Mouse (Mus musculus) cerebellum, adult 9-10 months (tissue): ENCODE results near the gene Chrna1.
"Not testable (repeated sequence)": the region's sequence is repeated elsewhere in the genome, so short reads cannot be mapped to it uniquely, and the experiment has no call there.

Experiments used
- DNase-seq: peaks from one replicate; pipeline ENCODE4 v3.0.0; 2022

Gene Chrna1

GRCm38 (mm10) chr2:73590106-73590505, 10.0 kb upstream of the Chrna1 start:
- DNase-seq, result no peak

DNA sequence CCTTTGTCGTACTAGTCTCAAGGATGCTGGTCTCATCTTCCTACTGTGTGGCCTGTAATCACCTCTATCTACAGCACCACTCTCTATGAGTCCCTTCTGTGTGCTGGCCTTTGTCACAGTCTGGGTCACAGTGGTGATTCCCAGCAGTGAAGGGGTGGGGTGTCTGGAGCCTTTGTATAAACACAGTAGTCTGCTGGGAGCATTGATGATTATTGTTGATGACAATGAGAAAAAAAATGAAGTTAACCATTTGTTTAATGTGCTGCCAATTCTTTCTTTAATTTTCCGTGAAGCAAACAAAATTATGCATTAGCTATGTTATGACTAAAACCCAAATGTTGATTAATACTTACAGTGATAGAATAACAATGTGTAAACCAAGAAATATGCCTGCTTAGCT, 8.8 kb upstream of the Chrna1 start:
- no peak for DNase-seq

DNA sequence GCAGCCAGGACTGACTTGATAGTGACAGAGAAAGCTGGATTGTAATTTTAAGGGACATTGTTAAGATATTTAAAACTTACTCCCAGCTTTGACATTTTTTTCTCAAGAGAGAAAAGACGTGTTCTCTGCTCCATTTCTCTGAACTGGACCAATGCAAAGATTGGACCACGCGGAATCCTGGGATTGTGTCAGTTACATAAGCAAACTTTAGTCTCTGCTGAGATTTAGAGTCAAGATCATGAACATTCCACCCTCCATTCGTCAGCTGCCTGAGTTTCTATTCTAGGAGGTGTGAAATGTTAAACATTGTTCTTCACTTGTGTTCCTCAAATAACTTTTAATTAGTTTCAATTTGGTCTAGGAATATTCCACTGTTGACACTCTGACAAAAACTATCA, 7.0 kb upstream of the Chrna1 start:
- no peak for DNase-seq

DNA sequence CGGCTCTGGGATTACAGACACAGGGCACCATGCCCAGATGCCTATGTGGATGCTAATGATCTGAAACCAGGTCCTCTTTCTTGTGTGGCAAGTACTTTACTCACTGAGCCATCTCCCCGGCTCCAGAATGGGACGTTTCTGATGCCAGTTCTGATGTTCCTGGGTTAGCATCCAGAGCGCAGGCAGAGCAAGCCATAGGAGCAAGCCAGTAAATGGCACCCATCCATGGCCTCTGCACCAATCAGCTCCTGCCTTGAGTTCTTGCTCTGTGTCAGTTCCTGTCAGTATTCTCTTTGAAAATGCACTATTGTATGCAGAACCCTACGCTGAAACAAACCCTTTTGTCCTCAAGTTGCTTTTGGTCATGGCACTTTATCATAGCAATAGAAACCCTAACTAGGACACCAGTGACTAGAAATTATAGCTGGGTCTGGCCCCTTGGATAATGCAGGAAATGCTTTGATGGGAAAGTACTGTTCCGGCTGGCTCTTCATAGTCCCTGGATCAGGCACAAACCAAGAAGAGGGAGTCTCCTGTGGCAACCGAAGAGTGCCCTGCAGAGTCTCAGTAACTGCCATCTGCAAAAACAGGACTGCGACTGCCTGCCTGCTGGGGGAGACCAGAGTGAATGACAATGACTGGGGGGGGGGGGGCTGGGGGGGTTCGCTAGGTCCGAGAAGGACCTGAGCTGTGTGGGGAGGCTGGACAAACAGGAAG, 6.4 kb upstream of the Chrna1 start:
- DNase-seq, result peak; percentile 19

DNA sequence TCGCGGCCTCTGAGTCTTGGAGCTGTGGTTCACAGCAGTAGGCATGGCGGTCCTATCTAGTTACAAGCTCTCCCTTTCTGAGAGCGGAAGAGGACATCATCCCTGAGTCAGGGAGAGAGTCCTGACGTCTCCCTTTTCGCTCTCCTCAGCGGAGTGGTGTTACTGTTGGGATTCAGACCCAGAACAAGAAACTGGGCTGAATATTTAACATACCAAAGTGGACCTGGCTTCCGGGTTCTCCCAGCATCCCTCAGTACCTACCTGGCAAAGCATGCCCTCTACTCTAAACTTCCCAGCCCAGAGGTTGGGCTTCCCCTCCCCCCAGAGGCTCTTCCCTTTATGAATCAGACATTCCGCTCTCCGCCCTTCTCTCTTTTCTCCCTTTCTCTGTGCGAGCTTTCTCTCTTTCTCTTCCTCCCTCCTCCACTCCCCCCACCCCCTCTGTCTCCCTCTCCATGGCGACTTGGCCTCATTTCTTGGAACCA, 5.3 kb upstream of the Chrna1 start:
- DNase-seq, result peak; percentile 22

DNA sequence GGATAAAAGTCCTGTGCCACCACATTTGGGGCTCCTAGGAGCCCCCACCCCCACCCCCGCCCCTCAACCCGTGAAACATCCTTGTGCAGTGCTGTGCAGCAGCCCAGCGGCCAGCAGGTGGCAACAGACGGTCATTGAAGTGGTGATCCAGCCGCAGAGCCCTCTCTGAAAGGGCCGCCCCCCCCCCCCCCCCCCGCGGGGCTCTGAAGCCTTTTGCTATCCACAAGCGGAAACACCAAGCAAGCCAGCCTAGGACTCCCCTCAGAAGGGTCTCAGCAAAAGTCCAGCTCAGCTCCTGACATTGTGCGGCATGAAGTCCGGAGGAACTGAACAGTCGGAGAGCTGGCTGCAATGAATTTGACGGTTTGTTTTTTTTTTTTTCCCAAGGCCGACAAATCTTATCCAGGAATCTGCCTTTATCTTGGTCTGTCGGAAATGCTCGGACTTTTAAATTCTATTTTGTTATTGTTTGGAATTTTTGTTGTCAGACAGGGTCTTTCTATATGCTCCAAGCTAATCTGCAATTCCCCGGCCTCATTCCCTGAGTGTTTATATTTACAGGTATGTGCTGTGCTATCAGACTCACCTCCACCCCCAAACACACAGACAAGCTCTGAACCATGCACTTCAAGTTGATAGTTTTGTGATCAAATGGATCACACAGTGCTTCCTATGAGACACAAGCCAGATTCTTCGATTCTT, 4.7 kb upstream of the Chrna1 start:
- DNase-seq, result peak; percentile 49

GRCm38 (mm10) chr2:73580720-73581119, 582 bp upstream of the Chrna1 start:
- no peak for DNase-seq

DNA sequence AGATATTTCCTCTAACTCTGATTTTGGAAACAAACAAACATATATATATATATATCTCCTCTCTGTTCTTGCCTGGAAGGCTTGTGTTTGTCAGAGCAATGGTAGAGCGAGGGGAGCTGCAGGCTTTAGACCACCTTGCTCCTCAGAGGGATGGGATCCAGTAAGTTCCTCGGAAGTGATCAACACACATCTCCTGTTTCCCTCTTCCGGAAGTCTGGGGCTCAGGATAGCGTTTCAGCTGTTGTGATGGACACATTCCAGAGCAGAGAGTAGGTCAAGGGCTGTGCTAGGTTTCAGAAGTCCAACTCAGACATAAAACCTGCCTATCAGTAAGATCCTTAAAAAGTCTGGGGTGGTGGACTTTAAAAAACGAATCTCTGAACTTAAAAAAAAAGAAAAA, 970 bp downstream of the Chrna1 start:
- DNase-seq, result no peak

- DNase-seq, result no peak
These were observed 5.7 kb downstream of the Chrna1 start for GRCm38 (mm10) chr2:73574418-73574817.

- DNase-seq, result no peak
These were observed 6.6 kb downstream of the Chrna1 start for GRCm38 (mm10) chr2:73573556-73573955.

DNA sequence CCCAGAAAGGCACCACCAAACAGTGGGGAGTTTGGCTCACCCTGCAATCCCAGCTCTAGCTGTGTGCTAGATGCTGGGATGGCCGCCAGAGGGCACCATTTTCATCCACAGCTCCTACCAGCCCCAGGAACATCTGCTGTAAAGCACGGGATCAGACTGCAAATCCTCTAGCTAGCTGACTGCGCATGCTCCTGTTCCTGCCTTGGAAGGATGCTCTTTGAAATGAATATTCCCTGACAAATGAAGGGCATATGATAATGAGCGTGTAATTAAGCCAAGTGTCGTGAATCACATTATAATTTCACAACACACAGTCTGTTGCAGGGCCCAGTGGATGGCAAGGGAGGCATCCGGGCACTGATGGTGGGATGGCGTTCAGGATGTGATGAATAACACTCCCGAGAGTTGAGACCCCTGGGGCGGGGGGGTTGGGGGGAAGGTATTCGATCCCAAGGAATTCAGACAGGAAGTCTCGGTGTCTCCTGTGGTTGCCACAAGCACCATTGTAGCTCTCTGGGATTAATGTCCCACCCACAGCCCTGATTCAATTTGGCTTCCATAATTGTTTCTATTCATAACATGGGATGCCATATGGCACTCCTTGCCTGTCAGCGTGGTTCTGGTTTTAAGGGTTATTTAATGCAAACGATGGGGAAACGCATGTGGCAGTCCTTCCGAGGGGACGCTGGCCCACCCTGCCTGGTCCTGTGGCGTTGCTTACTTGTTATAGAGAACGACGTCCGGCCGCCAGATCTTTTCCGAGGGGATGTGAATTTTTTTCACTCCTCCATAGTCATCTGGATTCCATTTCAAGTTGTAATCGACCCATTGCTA, 7.4 kb downstream of the Chrna1 start:
- peak; percentile 73 for DNase-seq

DNA sequence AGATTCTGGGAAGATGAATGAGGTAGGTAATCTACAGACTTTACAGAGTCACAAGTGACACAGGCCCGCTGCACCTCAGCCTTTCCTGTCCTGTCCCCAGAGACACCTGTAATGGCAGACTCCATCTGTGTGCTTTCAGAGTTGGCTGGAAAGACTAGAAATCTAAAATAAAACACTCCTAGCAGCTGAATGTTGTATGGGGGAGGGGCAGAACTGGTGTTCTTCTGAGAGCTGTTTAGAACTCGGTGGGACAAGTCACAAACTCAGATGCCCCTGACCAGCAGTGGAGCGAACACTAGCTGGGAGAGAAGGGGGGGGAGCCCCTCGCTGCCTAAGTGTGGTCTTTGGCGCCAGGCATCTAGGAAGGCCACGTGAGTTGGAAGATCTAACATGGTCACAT, 8.2 kb downstream of the Chrna1 start:
- DNase-seq, result no peak

- no peak for DNase-seq
These were observed 8.8 kb downstream of the Chrna1 start for GRCm38 (mm10) chr2:73571304-73571703.

DNA sequence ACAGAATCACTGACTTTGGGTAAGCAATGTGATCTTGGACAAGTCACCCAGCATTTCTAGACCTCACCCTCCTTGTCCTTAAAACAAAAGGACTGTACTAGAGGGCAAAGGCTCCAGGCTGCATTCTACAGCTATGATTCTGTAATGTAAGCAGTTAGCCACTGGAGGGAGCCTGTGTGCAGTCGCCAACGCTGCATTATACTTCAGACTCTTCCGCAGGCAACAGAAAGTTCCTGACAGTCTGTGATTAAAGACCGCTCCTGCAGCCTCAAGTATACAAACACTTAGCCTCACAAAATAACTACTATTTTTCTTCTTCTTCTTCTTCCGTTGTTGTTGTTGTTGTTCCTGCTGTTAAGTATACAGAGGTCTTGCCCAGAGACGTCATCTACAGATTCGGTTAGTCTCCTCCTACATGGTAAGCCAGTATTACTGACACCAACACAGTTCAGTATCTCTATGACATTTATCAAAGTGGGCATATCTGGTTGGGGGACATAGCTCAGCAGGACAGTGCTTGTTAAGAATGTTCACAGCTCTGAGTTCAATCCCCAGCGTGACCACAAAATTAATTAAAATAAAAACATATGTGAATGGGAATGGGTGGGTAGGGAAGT, 13.0 kb downstream of the Chrna1 start:
- peak; percentile 43 for DNase-seq

DNA sequence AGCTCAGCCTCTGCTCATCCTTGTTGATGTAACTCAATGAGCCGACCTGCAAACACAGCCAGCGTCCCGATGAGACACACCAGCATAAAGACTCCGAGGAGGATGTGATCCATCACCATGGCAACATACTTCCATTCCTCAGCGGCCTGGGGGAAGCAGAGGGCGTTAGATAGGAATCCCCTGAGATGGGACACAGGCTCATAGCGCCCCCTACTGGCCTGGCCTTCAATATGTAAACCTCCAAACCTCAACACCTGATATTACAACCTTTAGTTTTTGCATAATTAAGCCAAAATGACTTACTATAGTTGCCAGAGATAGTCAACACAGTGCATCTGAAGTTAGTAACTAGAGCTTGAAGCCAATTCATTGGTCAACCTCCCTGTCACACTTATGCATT, 14.0 kb downstream of the Chrna1 start:
- DNase-seq, result no peak

DNA sequence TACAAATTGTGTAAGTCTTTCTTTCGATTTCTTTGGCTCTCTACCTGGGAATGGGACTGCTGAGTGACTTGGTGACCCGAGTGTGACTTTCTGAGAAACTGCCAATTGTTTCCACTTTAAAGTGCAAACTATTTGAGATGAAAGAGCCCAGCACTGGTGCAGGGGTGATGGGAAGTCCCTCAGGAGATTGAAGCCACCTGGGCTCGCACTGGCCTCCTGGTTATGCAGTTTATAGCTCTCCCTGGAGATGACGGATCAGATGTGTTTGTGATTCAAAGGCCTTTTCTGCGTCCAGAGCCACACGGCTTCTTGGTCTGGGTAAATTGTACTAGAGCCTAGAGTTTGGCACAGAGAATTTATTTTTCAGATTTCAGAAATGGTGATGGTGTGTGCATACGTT, 16.4 kb downstream of the Chrna1 start:
- no peak for DNase-seq

DNA sequence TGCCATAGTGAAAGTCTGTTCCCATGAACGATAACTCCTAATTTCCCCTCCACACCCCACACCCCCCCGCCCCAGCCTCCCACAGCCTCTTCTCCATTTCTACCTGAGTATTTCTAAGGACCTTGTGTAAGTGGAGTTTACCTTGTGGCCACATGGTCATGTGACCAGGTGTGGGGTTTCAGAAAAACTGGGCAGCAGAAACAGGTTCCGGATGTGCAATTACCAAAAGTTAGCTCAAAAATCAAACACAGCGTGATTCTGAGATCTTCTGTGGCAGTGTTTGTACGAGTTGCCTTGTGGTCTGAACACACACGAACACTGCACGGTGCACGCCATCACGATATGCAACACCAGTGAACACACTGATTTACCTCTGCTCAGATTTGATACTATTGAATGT, 17.5 kb downstream of the Chrna1 start:
- DNase-seq, result no peak

- DNase-seq, result no peak
These were observed 18.5 kb downstream of the Chrna1 start for GRCm38 (mm10) chr2:73561665-73562063.

DNA sequence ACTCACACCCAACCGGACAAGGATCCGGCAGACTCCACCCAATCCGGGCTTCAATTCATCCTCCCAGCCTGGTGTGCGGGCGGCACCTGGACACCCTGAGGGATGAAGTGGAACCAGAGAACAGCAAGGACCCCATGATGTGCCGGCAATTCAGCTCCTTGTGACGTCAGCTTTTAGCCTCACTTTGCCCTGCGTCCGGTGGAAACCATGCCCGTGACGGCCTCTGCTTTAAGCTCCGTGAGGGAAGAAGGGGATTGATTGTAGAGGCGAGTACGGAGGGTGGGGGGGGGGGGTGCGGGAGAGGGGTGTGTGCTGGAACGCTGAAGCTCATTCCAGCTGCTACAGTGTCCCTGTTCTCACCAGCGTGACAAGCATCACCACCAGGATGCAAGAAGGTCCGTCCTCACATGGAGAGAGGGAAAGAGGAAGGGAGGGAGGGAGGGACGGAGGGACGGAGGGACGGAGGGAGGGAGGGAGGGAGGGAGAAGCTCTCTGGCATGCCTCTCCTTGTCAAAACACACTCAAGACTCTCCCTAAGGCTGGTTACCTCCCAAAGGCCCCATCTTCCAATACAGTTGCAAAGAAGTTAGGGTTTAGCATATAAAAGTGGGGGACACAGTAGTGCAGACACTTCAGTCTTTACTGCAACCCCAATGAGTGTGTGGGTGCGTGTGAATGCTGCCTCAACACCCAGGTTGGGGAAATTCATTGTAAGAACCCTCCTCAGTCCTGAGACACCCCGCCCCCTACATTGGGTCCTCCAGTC, 19.1 kb downstream of the Chrna1 start:
- DNase-seq, result no peak

GRCm38 (mm10) chr2:73560445-73560844, 19.7 kb downstream of the Chrna1 start:
- DNase-seq, result no peak

GRCm38 (mm10) chr2:73557956-73558355, 22.2 kb downstream of the Chrna1 start:
- DNase-seq, result no peak

DNA sequence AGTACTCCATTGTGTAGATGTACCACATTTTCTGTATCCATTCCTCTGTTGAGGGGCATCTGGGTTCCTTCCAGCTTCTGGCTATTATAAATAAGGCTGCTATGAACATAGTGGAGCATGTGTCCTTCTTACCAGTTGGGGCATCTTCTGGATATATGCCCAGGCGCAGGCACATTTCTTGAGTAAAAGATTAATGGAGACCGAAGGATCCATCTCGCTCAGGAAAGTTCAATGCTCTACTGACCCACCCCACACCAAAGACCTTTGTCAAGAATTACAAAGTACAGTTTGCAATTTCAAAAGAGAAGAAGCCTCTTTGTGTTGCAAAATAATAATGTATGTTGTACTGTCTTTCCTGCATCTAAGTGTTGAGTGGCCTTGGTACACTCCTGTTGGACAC, 23.1 kb downstream of the Chrna1 start:
- DNase-seq, result not testable (repeated sequence)
